28 mouse cellular contexts compared by ENCODE assay signal in the genomic region with DNA sequence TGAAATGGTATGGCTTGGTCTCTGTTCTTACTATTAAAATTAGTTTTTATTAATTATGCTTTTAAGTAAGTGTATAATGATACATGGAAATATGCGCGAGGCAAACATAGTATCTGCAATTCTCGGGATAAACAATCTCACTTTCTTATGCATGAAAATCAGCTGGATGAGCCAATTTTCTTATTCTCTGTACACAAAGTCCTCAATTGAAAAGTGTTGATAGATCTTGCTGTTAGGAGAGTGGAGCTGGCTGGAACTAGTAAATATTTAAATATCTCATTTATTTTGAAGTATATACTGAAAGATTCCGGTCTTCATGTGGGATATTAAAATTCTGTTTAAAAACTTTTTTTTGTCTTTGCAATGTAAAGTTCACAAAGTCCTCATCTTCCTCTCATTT.
"Had no signal": no experiment of that assay in that cellular context is flagged by ENCODE, and none has a peak within 500 bp of the region (broad histone marks: within the 10 kb centered on the region; RNA-seq: fewer than 3 reads in every experiment).

No protein-coding gene starts in this region.

- H3K27ac ChIP-seq: embryonic facial prominence, embryonic 10.5 days; embryonic facial prominence, embryonic 12.5 days; embryonic facial prominence, embryonic 13.5 days; embryonic facial prominence, embryonic 15.5 days; forebrain, embryonic 10.5 days; forebrain, embryonic 12.5 days; forebrain, embryonic 13.5 days; forebrain, embryonic 15.5 days; gastrocnemius, adult 2 months had no signal

- H3K4me1 ChIP-seq: embryonic facial prominence, embryonic 10.5 days; embryonic facial prominence, embryonic 12.5 days; embryonic facial prominence, embryonic 13.5 days; embryonic facial prominence, embryonic 15.5 days had no signal

- ATAC-seq: forebrain, embryonic 13.5 days; forebrain, embryonic 14.5 days; forebrain, embryonic 15.5 days; forebrain, embryonic 16.5 days; forebrain, postnatal 0 days had no signal

- DNase-seq: cerebellum, adult 2 months; cerebellum, adult 8-10 months; cerebellum, adult 9-10 months; cerebellum, adult 9-11 months; cerebellum, postnatal 10 days; cerebellum, postnatal 14 days; cerebellum, postnatal 25 days; cerebellum, postnatal 36 days; embryo, embryonic 11 days; forebrain, postnatal 0 days; gastrocnemius, adult 2 months; gastrocnemius, postnatal 10 days; gastrocnemius, postnatal 14 days; gastrocnemius, postnatal 25 days; gastrocnemius, postnatal 36 days; heart, adult 11 months; heart, adult 18-20 months had no signal

- H3K9me3 ChIP-seq: embryonic facial prominence, embryonic 10.5 days; embryonic facial prominence, embryonic 12.5 days; embryonic facial prominence, embryonic 13.5 days; embryonic facial prominence, embryonic 15.5 days; forebrain, embryonic 10.5 days; forebrain, embryonic 12.5 days; forebrain, embryonic 13.5 days; forebrain, embryonic 15.5 days had no signal

- H3K9ac ChIP-seq: embryonic facial prominence, embryonic 12.5 days; embryonic facial prominence, embryonic 13.5 days; embryonic facial prominence, embryonic 15.5 days; forebrain, embryonic 12.5 days; forebrain, embryonic 13.5 days; forebrain, embryonic 15.5 days; forebrain, postnatal 0 days had no signal

- H3K4me3 ChIP-seq: embryonic facial prominence, embryonic 10.5 days; embryonic facial prominence, embryonic 12.5 days; embryonic facial prominence, embryonic 13.5 days; embryonic facial prominence, embryonic 15.5 days; erythroblast, embryonic 14.5 days; forebrain, embryonic 10.5 days; forebrain, embryonic 12.5 days; forebrain, embryonic 13.5 days; forebrain, embryonic 15.5 days; gastrocnemius, adult 2 months had no signal

- H3K4me2 ChIP-seq: embryonic facial prominence, embryonic 12.5 days; embryonic facial prominence, embryonic 13.5 days; embryonic facial prominence, embryonic 15.5 days; forebrain, embryonic 12.5 days; forebrain, embryonic 13.5 days; forebrain, embryonic 15.5 days had no signal

- H3K36me3 ChIP-seq: embryonic facial prominence, embryonic 10.5 days; embryonic facial prominence, embryonic 12.5 days; embryonic facial prominence, embryonic 13.5 days; embryonic facial prominence, embryonic 15.5 days; forebrain, embryonic 10.5 days; forebrain, embryonic 12.5 days; forebrain, embryonic 15.5 days had no signal

- H3K27me3 ChIP-seq: embryonic facial prominence, embryonic 12.5 days; embryonic facial prominence, embryonic 13.5 days; embryonic facial prominence, embryonic 15.5 days; forebrain, embryonic 12.5 days; forebrain, embryonic 13.5 days; forebrain, embryonic 15.5 days had no signal
